In the genomic region with DNA sequence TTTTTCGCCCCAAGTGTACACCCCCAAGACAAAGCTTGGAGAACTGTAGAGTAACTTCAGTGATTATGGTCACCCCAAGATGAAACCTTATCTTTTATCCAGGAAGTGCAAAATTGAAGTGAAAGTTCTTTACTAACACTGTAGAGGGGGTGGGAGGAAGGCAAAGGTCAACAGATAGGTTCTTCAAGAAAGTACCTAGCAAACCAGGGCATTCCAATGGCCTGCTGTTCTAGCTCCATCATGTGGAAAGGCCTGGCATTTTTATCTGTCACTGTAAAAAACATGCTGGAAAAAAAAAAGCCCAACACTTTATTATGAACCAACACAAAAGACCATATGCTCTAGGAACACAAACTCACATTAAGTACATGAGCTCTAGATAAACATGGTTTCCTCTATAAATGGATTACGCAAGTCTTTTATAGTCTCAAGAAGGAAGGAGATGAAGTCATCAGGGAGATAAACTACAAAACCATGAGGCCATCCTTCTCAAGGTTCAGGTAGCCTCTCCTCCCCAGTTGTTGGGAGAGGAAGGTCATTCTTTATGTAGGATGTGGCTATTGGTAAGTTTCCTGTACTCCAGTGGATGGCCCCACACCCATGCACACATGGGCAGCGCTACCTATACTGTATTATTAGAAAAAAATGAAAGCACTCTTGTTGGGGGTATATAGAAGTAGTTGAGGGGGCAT, we compare ENCODE assay signal across 27 mouse cellular contexts. TPM values are rescaled to one million over a fixed set of nuclear protein-coding genes. Genes with fewer than 3 reads are reported as not detected.
DNase-seq lines count a peak whose midpoint lies in the region; ATAC-seq and TF ChIP-seq lines count a peak whose summit lies in the region.
"Had no signal": no experiment of that assay in that cellular context is flagged by ENCODE, and none has a peak within 500 bp of the region (broad histone marks: within the 10 kb centered on the region; RNA-seq: fewer than 3 reads in every experiment).

No protein-coding gene starts in this region.

- TF ChIP-seq EP300 in heart, adult 2 months (IDR thresholded peaks at IDR 0.05; ENCODE audit: insufficient read depth, low read depth, low read length): no peak
- TF ChIP-seq EP300 in CH12.LX (IDR thresholded peaks at IDR 0.05; ENCODE audit: low read length): no peak

- no peaks in the 10 kb centered on the region for H3K9me3 ChIP-seq in lung, embryonic 14.5 days (ENCODE audit: low read depth, low read length)
- H3K9me3 ChIP-seq in CH12.LX (replicated peaks; ENCODE audit: low read length): no peaks in the 10 kb centered on the region
- H3K9me3 ChIP-seq in intestine, embryonic 16.5 days (ENCODE audit: control insufficient read depth, low read length): no peaks in the 10 kb centered on the region
- H3K9me3 ChIP-seq in forebrain, embryonic 16.5 days (ENCODE audit: control insufficient read depth, low read length): no peaks in the 10 kb centered on the region
- H3K9me3 ChIP-seq: embryonic facial prominence, embryonic 13.5 days; forebrain, embryonic 15.5 days; heart, embryonic 15.5 days; hindbrain, embryonic 10.5 days; limb, embryonic 10.5 days; neural tube, embryonic 15.5 days had no signal

- no peak overlapping the region for H3K4me2 ChIP-seq in lung, embryonic 14.5 days
- H3K4me2 ChIP-seq in CH12.LX (ENCODE audit: insufficient read depth, low read depth, poor library complexity, severe bottlenecking): no peak overlapping the region
- H3K4me2 ChIP-seq in intestine, embryonic 16.5 days (ENCODE audit: low read depth, low read length): no peak overlapping the region
- no peak overlapping the region for H3K4me2 ChIP-seq in forebrain, embryonic 16.5 days (ENCODE audit: low read length)
- H3K4me2 ChIP-seq: embryonic facial prominence, embryonic 13.5 days; forebrain, embryonic 15.5 days; heart, embryonic 15.5 days; neural tube, embryonic 15.5 days had no signal

- H3K4me1 ChIP-seq in heart, adult 2 months (ENCODE audit: control insufficient read depth, insufficient read depth, low read length): no peaks in the 10 kb centered on the region
- H3K4me1 ChIP-seq in lung, embryonic 14.5 days (ENCODE audit: insufficient read depth): no peaks in the 10 kb centered on the region
- H3K4me1 ChIP-seq in lung, adult 2 months (ENCODE audit: control insufficient read depth, insufficient read depth, low read length): no peaks in the 10 kb centered on the region
- H3K4me1 ChIP-seq in CH12.LX (ENCODE audit: control insufficient read depth in 1 of 2, insufficient read depth in 2 of 2): no peaks in the 10 kb centered on the region
- no peaks in the 10 kb centered on the region for H3K4me1 ChIP-seq in intestine, embryonic 16.5 days (ENCODE audit: control insufficient read depth, insufficient read depth, low read length)
- H3K4me1 ChIP-seq in forebrain, embryonic 16.5 days (replicated peaks; ENCODE audit: control insufficient read depth, insufficient read depth, low read length): no peaks in the 10 kb centered on the region
- H3K4me1 ChIP-seq: embryonic facial prominence, embryonic 13.5 days; forebrain, embryonic 15.5 days; heart, embryonic 15.5 days; hindbrain, embryonic 10.5 days; limb, embryonic 10.5 days; neural tube, embryonic 15.5 days had no signal

- no peak overlapping the region for H3K9ac ChIP-seq in heart, adult 2 months (ENCODE audit: low read depth, low read length)
- no peak overlapping the region for H3K9ac ChIP-seq in lung, embryonic 14.5 days
- H3K9ac ChIP-seq in CH12.LX (ENCODE audit: insufficient read depth, low read depth): no peak overlapping the region
- no peak overlapping the region for H3K9ac ChIP-seq in intestine, embryonic 16.5 days (ENCODE audit: low read depth, low read length)
- H3K9ac ChIP-seq in forebrain, embryonic 16.5 days (replicated peaks; ENCODE audit: low read depth, low read length): no peak overlapping the region
- H3K9ac ChIP-seq: embryonic facial prominence, embryonic 13.5 days; forebrain, embryonic 15.5 days; heart, embryonic 15.5 days; liver, postnatal 0 days; neural tube, embryonic 15.5 days had no signal

- no peak overlapping the region for H3K27ac ChIP-seq in heart, adult 2 months
- H3K27ac ChIP-seq in lung, embryonic 14.5 days (ENCODE audit: low read depth): no peak overlapping the region
- no peak overlapping the region for H3K27ac ChIP-seq in CH12.LX (ENCODE audit: insufficient read depth, low read depth)
- H3K27ac ChIP-seq in intestine, embryonic 16.5 days (ENCODE audit: low read length): no peak overlapping the region
- H3K27ac ChIP-seq in forebrain, embryonic 16.5 days (ENCODE audit: low read length): no peak overlapping the region
- H3K27ac ChIP-seq: embryonic facial prominence, embryonic 13.5 days; forebrain, embryonic 15.5 days; heart, embryonic 15.5 days; hindbrain, embryonic 10.5 days; limb, embryonic 10.5 days; neural tube, embryonic 15.5 days had no signal

- in situ Hi-C loops in CH12.LX (cut with MboI; ENCODE audit: low pct_ligation_motif_present, low pct_unique_long_range_greater_than_20kb, low sequenced_read_pairs): no loop called here

- no peaks in the 10 kb centered on the region for H3K79me2 ChIP-seq in heart, adult 2 months (replicated peaks; ENCODE audit: control insufficient read depth, insufficient read depth, low read length)
- no peaks in the 10 kb centered on the region for H3K79me2 ChIP-seq in CH12.LX (replicated peaks; ENCODE audit: control insufficient read depth, extremely low read depth, insufficient read depth, poor library complexity, severe bottlenecking)

- DNase-seq in heart, adult 2 months: no peak
- no peak for DNase-seq in heart, adult 11 months
- DNase-seq in lung, embryonic 14.5 days: peak; percentile 22
- DNase-seq in lung, adult 2 months: no peak
- DNase-seq in CH12.LX (ENCODE audit: extremely low read depth): no peak
- no peak for DNase-seq in gastrocnemius, adult 8-10 months (ENCODE audit: low spot score in 2 of 2)
- DNase-seq: adrenal gland, postnatal 14 days; B cell, adult 2 months; cerebellum, adult 11 months; cerebellum, postnatal 10 days; kidney, postnatal 10 days; liver, postnatal 0 days; midbrain, embryonic 14.5 days; thymus, postnatal 4 days had no signal

- peak; percentile 47 for TF ChIP-seq CTCF in heart, adult 2 months (IDR thresholded peaks at IDR 0.05)
- TF ChIP-seq CTCF in lung, embryonic 14.5 days (IDR thresholded peaks at IDR 0.05; ENCODE audit: low read depth): peak; percentile 23
- no peak for TF ChIP-seq CTCF in lung, adult 2 months (IDR thresholded peaks at IDR 0.05; ENCODE audit: insufficient read depth, low read length)
- peak in 1 of 2 experiments; percentile 29; a peak in 1 of 4 replicates for TF ChIP-seq CTCF in CH12.LX (conservative IDR thresholded peaks at IDR 0.05 in 1 of 2, IDR thresholded peaks at IDR 0.05 in 1 of 2; ENCODE audit: low read depth in 2 of 2, low read length in 2 of 2)

- H3K4me3 ChIP-seq in heart, adult 2 months: no peak overlapping the region
- no peak overlapping the region for H3K4me3 ChIP-seq in lung, embryonic 14.5 days (ENCODE audit: low read depth, low read length)
- no peak overlapping the region for H3K4me3 ChIP-seq in lung, adult 2 months (replicated peaks; ENCODE audit: extremely low read depth, low read depth, low read length)
- no peak overlapping the region for H3K4me3 ChIP-seq in CH12.LX (replicated peaks in 1 of 3; ENCODE audit: low read depth in 2 of 3, low read length in 2 of 3, poor library complexity in 1 of 3)
- H3K4me3 ChIP-seq in intestine, embryonic 16.5 days (ENCODE audit: low read length): no peak overlapping the region
- no peak overlapping the region for H3K4me3 ChIP-seq in forebrain, embryonic 16.5 days (replicated peaks; ENCODE audit: low read length)
- H3K4me3 ChIP-seq: embryonic facial prominence, embryonic 13.5 days; forebrain, embryonic 15.5 days; heart, embryonic 15.5 days; hindbrain, embryonic 10.5 days; limb, embryonic 10.5 days; neural tube, embryonic 15.5 days had no signal

- dilution Hi-C loops in CH12.LX (cut with MboI; ENCODE audit: extremely low pct_ligation_motif_present, extremely low pct_unique_long_range_greater_than_20kb, low sequenced_read_pairs): no loop called here

- TF ChIP-seq POLR2A in heart, adult 2 months (IDR thresholded peaks at IDR 0.05; ENCODE audit: insufficient read depth, low read depth, low read length): no peak
- no peak for TF ChIP-seq POLR2A in lung, adult 2 months (IDR thresholded peaks at IDR 0.05; ENCODE audit: borderline replicate concordance, extremely low read depth, low read depth, low read length)
- no peak for TF ChIP-seq POLR2A in CH12.LX (IDR thresholded peaks at IDR 0.05; ENCODE audit: low read depth, low read length)

- WGBS in heart, adult 2 months: 62% methylated on average over 3 of the region's 3 CpGs
- WGBS in lung, embryonic 14.5 days: 78% methylated on average over 3 of the region's 3 CpGs
- 72% methylated on average over 3 of the region's 3 CpGs for WGBS in lung, adult 2 months
- 76% methylated on average over 3 of the region's 3 CpGs for WGBS in intestine, embryonic 16.5 days
- WGBS in forebrain, embryonic 16.5 days: 92% methylated on average over 3 of the region's 3 CpGs

- intact Hi-C loops in heart, adult 2 months (cut with DNase I): loop anchor here (5.0 kb wide), 1 partner anchor 150 kb away; no protein-coding TSS in a partner anchor

- peak; percentile 56; the same call in 1 of the 2 replicates for ATAC-seq in lung, embryonic 14.5 days (ENCODE audit: insufficient read depth)
- peak; percentile 72 for ATAC-seq in intestine, embryonic 16.5 days
- no peak for ATAC-seq in forebrain, embryonic 16.5 days
- ATAC-seq: forebrain, embryonic 15.5 days; liver, postnatal 0 days had no signal

- H3K36me3 ChIP-seq in heart, adult 2 months (ENCODE audit: control insufficient read depth, insufficient read depth, low read length): no peaks in the 10 kb centered on the region
- H3K36me3 ChIP-seq in lung, embryonic 14.5 days (ENCODE audit: insufficient read depth): no peaks in the 10 kb centered on the region
- H3K36me3 ChIP-seq in CH12.LX (replicated peaks in 1 of 2; ENCODE audit: control insufficient read depth in 1 of 2, insufficient read depth in 1 of 2, low read length in 1 of 2): no peaks in the 10 kb centered on the region
- no peaks in the 10 kb centered on the region for H3K36me3 ChIP-seq in intestine, embryonic 16.5 days (ENCODE audit: control insufficient read depth, insufficient read depth, low read length)
- no peaks in the 10 kb centered on the region for H3K36me3 ChIP-seq in forebrain, embryonic 16.5 days (ENCODE audit: control insufficient read depth, insufficient read depth)
- H3K36me3 ChIP-seq: embryonic facial prominence, embryonic 13.5 days; forebrain, embryonic 15.5 days; heart, embryonic 15.5 days; hindbrain, embryonic 10.5 days; limb, embryonic 10.5 days; neural tube, embryonic 15.5 days had no signal

- TF ChIP-seq RAD21 in CH12.LX (IDR thresholded peaks at IDR 0.05; ENCODE audit: low read depth, low read length): peak; percentile 20

- H3K27me3 ChIP-seq in heart, adult 2 months (ENCODE audit: control insufficient read depth, insufficient read depth, low read length): no peaks in the 10 kb centered on the region
- H3K27me3 ChIP-seq in lung, embryonic 14.5 days (ENCODE audit: insufficient read depth, low read length): no peaks in the 10 kb centered on the region
- no peaks in the 10 kb centered on the region for H3K27me3 ChIP-seq in CH12.LX (replicated peaks)
- no peaks in the 10 kb centered on the region for H3K27me3 ChIP-seq in intestine, embryonic 16.5 days (replicated peaks; ENCODE audit: control insufficient read depth, insufficient read depth, low read length)
- no peaks in the 10 kb centered on the region for H3K27me3 ChIP-seq in forebrain, embryonic 16.5 days (replicated peaks; ENCODE audit: control insufficient read depth, insufficient read depth, low read length)
- H3K27me3 ChIP-seq: forebrain, embryonic 15.5 days; heart, embryonic 15.5 days; neural tube, embryonic 15.5 days had no signal

RNA-seq across cellular contexts. Expression of gene Trap1a, which starts 33.5 kb away (rescaled TPM):
- total RNA-seq in heart, adult 2 months (2021): not detected
- not detected in 2 replicates for polyA plus RNA-seq in heart, adult 2 months (2012; rRNA removed)
- polyA plus RNA-seq in lung, embryonic 14.5 days (2014; fragmentation: Nextera tagmentation; extraction: Ambion mirVana): not detected in 2 replicates
- polyA plus RNA-seq in lung, adult 2 months (2012; rRNA removed): not detected in 2 replicates
- total RNA-seq in CH12.LX (2012; rRNA removed) (not detected in 2 replicates), CH12.LX (2014; rRNA removed) (not detected in 2 replicates)
- 0.20 and 0.26 TPM in 2 replicates for polyA plus RNA-seq in CH12.LX (2012; ENCODE audit: insufficient read length, low read depth)
- polyA plus RNA-seq in intestine, embryonic 16.5 days (2015; fragmentation: Nextera tagmentation; extraction: Ambion mirVana): not detected in 2 replicates
- not detected in 2 replicates for polyA plus RNA-seq in forebrain, embryonic 16.5 days (2015; fragmentation: Nextera tagmentation; extraction: Ambion mirVana)
- not detected for total RNA-seq in gastrocnemius, adult 8-10 months (2022)
- total RNA-seq: adrenal gland, postnatal 14 days; gastrocnemius, adult 18-20 months; heart, adult 8-10 months; left cerebral cortex, adult 18-20 months; liver, adult 2 months; megakaryocyte, adult 5-6 weeks had no signal
- polyA plus RNA-seq: embryonic facial prominence, embryonic 13.5 days; forebrain, embryonic 15.5 days; limb, embryonic 10.5 days; liver, adult 2 months; liver, postnatal 0 days; midbrain, embryonic 14.5 days; neural tube, embryonic 15.5 days had no signal
